Mouse (Mus musculus): ENCODE data around the gene Myo18a.

Myo18a gene

GRCm38 (mm10) chr11:77795216-77795615, 32.2 kb downstream of the Myo18a start:
- DNase-seq (ENCODE audit: low spot score in 2 of 2): no peak

- no peak for DNase-seq (ENCODE audit: low spot score in 2 of 2)
Measured at GRCm38 (mm10) chr11:77800491-77800868, 37.4 kb downstream of the Myo18a start.

DNA sequence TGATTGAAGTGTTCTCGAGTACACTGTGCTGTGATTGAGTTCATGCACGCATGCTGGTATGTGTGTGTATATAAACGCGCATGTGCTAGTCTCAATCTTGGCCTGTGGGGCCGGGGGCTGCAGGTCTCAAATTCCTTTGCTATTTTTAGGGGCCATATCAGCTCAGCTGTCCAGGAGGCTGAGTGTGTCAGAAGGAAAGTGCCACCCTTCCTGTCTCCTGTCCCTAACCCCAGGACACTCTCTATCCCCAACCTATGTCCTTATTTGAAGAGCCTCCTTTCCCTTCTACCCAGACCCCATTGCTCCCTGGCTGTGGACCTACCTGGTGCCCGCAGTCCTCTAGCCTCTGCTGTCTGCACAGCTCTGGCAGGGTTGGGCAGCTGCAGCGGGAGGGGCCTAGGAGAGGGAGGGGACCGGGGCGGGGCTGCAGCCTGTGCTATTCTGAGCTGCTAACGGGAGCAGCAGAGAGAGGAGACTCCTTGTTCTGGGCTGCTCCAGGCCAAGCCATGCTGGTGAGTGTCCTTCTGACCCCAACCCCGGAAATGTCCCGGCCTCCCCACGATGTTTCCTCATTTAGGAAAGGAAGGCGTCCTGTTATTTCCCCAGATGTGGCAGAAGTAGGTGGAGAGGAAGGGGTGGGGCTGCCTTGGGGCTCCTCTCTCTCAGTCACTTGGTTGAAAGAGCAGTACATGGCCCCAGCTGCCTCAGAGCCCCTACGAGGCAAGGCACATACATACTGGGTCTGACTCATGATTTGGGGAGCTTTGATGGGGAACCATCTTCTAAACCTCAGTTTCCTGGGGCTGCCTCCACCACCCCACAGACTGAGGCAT, 38.0 kb downstream of the Myo18a start:
- DNase-seq (ENCODE audit: low spot score in 2 of 2): peak in 1 of 2 experiments; percentile 69

DNA sequence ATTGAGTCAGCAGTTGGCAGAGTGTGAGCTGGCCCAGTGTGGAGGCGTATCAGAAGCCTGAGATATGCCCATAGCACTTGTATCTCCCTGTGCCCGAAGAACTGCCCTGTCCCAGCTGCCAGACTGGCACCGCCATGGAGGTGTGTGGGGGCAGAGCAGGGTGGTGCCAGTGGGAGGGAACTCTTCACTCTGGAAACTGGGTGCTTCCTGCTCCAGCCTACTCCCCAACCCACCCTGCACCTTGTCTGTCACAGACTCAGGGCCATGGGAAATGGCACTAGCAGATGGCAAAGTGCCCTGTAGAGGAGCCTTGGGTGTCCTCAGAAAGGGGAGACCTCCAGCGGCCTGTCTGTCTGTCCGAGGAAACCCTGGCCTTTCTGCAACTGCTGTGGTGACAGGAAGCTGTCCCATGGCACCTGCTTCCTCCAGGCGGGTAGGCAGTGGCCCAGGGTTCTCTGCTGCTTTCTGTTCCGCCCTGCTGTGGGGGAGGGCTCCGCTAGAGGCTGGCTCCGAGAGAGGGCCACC, 39.4 kb downstream of the Myo18a start:
- no peak for DNase-seq (ENCODE audit: low spot score in 2 of 2)

DNA sequence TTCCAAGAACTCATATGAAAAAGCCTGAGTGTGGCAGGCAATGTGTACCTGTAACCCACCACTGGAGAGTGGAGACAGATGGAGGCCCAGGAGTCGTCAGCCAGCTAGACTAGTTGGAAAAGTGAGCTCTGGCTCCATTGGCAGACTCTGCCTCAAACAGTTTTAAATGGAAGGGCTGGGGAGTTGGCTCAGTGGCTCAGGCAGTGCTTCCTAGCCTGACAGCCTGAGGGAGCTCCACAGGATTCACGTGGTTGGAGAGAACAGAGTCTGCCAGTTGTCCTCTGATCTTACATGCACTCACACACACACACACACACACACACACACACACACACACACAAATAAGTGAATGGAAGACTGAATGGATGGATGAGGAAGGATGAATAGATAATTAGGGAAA, 43.2 kb downstream of the Myo18a start:
- no peak for DNase-seq (ENCODE audit: low spot score in 2 of 2)

DNA sequence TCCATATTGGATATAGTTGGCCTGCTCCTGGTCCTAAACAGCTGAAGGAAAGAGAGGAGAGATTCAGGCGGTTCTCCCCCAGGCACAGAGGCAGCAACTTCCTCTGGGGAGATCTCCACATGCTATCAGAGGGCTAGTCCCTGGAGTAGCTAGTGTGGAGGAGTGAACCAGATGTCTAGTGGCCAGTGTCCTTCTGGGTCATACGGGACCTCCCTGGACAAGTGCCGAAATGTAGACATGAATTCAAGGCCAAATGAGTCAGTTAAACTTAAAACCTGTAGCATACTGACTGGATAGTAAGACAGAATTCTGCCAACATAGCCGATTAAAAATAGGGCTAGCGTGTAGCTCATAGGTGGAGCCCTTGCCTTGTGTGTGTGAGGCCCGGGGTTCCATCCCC, 43.8 kb downstream of the Myo18a start:
- no peak for DNase-seq (ENCODE audit: low spot score in 2 of 2)

DNA sequence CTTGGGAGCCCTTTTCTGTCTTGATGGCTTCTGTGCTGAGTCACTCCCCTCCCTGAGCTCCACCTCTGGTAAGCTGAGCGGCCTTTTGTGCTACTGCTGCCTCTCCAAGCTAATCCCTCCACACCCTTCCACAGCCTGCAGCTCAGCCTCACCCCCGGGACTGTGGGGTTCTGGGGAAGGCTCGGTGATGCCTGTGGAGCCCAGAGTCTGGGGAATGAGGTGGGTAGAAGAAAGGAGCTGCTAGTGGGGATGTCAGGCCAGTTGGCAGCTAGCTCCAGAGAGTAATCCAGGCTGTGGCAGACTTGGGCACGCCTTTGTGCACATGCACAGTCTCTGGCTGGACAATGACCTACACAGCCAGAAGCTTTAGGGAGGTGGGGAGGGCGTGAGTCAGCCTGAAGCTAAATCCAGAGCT, 45.0 kb downstream of the Myo18a start:
- DNase-seq (ENCODE audit: low spot score in 2 of 2): no peak

DNA sequence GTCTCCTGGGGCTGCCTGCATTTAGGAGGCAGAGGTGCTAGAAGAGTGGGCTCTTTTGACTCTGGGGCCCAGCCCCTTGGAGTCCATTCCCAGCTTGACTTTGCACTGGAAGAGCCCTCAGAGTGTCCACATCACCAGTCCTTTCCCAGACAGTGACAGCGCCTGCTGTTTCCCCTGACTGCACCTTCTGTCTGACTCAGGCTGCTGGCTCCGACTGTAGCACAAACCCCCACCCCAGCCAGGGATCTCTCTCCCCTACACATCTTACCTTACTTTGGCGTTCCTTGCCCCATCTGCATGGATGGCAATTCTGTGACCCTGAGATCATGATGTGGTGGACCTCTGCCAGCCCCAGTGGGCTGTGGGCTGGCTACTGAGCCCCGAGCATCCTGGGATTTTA, 46.2 kb downstream of the Myo18a start:
- DNase-seq (ENCODE audit: low spot score in 2 of 2): no peak

DNA sequence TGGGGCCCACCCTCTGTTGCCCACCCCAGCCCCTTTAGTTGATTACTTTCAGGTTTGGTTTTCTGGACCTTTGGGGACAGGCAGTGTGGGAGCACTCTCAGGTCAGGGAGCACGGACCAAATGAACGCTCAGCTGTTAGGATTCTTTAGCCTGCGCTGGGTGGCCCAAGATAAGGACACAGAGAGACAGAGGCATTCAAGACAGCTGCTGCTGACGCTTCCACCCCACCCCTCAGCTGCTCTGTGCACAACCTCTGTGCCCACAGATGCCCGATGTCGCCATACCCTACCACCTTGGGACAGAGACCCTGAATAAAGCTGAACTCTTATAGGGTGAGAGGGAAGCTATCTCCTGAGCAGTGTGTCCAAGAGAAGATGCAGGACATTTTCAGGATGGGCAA, 47.0 kb downstream of the Myo18a start:
- no peak for DNase-seq (ENCODE audit: low spot score in 2 of 2)

DNA sequence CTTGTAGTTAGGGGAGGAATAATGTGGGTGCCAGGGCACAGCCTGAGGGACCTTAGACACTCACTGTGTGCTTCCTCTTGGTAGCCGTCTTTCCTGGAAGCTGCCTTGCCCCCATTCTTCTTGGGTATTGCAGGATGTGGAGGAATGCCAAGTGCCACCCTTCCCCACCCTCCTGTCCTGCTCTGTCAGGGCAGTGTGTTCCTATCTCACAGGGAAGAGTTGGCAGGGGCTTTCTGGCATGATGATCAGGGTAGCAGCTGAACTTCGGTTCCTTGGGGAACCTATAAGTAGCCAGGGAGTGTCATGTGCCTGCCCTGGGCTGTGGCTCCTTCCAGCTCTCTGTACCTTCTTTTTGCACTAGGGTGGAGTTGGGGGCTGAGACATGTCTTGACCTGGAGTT, 50.9 kb downstream of the Myo18a start:
- DNase-seq (ENCODE audit: low spot score in 2 of 2): no peak

DNA sequence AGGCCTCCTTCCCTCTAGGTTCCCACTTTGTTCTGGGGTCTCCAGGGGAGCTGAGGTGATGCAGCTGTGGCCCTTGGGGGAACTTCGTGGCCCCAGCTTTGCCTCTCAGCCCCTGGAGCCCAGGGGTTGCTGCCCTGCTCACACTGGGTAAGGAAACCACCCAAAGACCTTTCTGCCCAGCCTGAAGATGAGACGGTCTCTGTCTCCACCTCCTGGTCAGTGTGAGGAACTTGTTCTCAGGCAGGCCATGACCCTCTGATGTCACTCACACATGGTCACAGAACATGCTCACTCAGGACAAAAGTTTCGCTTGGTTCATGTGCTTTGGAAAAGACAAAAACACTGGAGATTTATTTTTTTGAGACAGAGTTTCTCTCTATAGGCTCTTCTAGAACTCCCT, 53.0 kb downstream of the Myo18a start:
- DNase-seq (ENCODE audit: low spot score in 2 of 2): peak; percentile 68 to 69

- peak; percentile 37 to 59 for DNase-seq (ENCODE audit: low spot score in 2 of 2)
Measured at GRCm38 (mm10) chr11:77821648-77822047, 58.6 kb downstream of the Myo18a start.

DNA sequence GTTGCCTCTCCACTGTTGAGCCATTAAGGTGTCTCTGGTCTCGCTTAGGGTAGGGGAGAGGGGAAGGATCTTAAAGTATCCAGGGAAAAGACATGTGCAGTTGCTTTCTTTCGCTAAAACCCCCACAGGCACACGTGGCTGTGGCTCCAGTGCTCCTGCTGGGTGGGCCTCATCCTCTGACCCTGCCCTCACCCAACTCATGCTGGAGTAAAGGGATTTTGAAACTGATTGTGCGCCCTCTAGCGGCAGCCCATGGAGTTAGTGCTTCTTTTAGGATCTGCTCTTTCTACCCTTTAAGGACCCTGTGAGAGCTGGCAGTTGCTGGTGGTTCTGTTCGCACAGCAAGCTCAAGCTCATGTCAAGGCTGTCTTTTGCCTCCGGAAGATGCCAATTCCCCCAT, 59.7 kb downstream of the Myo18a start:
- DNase-seq (ENCODE audit: low spot score in 2 of 2): no peak

DNA sequence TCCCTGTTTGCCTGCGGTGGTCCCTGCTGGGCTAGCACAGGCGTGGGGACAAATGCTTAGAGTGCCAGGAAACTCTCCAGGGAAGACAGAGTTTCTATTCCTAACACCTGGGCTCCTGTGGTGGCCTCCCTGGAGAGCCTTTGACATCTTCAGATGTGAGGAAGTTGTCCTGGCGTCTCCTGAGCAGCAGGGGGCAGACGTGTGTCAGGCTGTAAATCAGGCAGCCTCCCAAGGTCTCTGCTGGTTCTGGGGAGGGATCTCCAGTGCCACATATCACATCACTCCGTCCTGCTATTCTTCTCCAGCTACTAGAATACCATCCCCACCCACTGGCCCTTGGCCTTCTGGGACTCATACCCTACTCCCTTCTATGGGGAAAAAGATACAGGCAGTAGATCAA, 62.8 kb downstream of the Myo18a start:
- peak in 1 of 2 experiments; percentile 60 for DNase-seq (ENCODE audit: low spot score in 2 of 2)

- DNase-seq (ENCODE audit: low spot score in 2 of 2): no peak
Measured at GRCm38 (mm10) chr11:77826311-77826710, 63.3 kb downstream of the Myo18a start.

DNA sequence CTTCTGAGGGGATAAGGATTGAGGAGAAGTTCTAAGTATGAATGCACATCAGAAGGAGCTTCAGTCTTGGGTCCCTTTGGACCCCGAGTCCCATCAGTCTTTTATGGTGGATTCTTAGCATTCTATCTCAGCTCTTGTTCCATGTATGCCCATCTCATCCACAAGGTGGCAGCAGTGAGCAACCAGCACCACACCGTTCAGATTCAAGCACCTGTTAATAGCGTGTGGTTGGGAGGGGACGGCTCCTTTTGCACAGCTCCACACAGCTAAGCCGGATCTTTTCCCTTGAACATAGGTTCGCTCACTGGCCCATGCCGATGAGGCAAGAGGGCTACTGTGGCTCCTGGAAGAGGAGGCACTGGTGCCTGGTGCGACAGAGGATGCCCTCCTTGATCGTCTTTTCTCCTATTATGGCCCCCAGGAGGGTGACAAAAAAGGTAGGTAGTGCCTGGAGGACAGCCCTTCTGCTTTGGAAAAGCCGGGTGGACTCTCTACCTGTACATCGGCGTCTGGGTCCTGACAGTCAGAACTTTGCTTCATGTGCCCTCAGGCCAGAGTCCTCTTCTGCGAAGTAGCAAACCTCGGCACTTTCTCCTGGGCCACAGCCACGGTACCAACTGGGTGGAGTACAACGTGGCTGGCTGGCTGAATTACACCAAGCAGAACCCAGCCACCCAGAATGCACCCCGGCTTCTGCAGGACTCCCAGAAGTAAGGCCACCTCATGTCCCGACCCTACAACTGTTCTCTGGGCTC, 64.4 kb downstream of the Myo18a start:
- DNase-seq (ENCODE audit: low spot score in 2 of 2): peak; percentile 66 to 69

DNA sequence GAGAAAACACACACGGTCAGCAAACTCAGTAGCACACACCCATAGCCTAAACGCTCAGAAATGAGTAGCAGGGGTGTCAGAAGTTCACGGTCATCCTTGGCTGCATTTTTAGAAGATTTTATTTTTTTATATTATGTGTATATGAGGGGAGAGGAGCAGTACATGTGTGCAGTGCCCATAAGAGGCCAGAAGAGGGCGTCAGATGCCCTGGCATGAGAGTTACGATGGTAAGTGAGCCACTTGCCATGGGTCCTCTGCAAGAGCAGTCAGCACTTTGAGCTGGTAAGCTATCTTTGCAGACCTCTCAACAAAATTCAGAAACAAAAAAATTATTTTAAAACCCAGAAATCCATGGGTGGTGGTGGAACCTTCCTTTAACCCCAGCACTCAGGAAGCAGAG, 65.1 kb downstream of the Myo18a start:
- DNase-seq (ENCODE audit: low spot score in 2 of 2): no peak

- DNase-seq (ENCODE audit: low spot score in 2 of 2): no peak
Measured at GRCm38 (mm10) chr11:77829043-77829841, 66.2 kb downstream of the Myo18a start.

DNA sequence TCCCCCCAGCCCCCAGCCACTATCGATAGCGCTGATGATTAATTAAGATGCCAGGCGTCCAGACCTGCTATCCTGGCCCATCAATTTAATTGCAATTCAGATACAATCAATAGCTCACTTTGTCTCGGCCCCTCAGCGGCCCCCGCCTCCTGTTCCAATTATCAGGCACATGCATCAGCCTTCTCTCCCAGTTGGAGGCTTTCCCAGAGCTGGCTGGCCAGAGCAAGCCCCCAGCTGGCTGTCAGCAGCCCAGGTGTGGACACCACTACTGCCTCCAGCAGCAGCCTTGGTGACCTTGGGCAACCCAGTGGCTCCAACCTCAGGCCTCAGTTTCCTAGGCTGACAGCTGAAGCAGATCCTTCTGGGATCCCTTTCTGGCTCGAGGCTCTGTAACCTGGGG, 67.8 kb downstream of the Myo18a start:
- no peak for DNase-seq (ENCODE audit: low spot score in 2 of 2)

GRCm38 (mm10) chr11:77832541-77832940, 69.5 kb downstream of the Myo18a start:
- DNase-seq (ENCODE audit: low spot score in 2 of 2): no peak

GRCm38 (mm10) chr11:77835109-77835508, 72.1 kb downstream of the Myo18a start:
- no peak for DNase-seq (ENCODE audit: low spot score in 2 of 2)

- no peak for DNase-seq (ENCODE audit: low spot score in 2 of 2)
Measured at GRCm38 (mm10) chr11:77836290-77836689, 73.2 kb downstream of the Myo18a start.
